Mouse (Mus musculus) cerebellum, postnatal 10 days (tissue): ENCODE measurements at regions not wholly inside any gene's neighbourhood (a gene's known extent, or its start where the extent isn't known, plus 50 kb on each side); places are given as distances from the start of the nearest gene placed in this dataset.
A peak's percentile ranks its signal among the peaks of the same experiment; 100 is the strongest.

ENCODE experiments used
- DNase-seq, 2 experiments: peaks; one replicate each; pipeline ENCODE4 v3.0.0; 2021; ENCODE audit warnings: mixed read lengths in 2 of 2

DNA sequence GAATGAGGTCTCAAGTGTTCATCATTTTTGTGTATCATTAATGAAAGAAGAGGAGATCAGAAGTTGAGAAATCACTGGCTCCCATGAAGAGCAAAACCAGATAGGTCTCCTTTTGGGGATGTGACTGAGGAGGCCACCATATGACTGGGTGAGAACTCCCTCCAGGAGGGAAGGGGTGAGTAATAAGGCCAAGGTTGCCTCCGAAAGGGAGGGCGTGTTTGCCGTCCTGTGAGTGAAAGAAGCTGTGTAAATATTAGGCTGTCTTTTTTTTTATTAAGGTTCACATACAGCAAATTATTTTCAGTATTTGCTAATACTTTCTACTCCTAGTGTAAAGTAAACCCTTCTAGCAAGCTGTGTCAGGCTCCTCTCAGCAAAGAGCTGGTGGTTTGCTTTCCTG is 116.7 kb upstream of the Pik3r1 start:
- DNase-seq, result no peak

DNA sequence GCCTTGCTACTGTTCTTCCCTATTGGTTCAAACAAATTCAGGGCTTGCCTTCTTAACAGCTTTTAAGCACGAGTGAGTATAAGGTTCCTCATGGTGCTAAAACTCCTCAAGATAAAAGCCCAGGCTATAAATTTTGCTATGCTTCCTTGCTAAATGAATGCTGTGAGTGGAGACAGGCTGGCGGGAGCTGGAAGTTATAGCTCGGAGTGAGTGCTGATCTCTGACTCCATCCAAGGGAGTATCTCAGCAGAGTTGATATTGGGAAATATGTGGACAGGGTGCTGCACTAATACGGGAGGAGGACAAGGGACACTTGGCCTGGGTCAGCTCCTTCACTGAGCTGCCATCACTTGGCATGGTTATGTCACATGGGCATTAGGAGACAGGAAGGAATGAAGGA is 123.5 kb upstream of the Pik3r1 start:
- no peak for DNase-seq

DNA sequence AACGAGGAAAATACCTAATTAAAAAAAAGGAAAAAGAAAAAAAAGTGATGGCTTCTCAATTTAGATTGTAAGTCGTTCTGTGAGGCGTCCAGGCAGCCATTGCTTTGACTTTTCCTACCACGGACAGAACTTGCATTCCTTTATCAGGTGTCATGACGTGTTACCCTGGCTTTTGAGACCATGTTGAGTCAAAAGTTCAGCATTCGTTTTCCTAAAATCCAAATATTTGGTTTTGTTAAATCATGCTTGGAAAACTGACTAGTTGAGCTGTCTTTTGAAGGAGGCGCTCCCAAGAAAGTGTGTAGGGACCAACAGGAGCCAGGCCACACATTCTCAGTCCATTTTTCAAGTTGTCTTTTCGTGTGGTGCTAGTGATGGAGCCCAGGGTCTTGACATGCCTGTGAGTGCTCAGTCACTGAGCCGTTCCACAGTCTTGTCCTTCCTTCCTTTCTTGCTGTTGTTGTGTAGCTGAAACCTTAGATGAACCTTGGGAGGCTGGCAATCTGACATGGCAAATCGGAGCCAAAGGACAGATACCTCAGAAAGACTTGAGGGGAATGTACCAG is 125.1 kb upstream of the Pik3r1 start:
- no peak for DNase-seq

DNA sequence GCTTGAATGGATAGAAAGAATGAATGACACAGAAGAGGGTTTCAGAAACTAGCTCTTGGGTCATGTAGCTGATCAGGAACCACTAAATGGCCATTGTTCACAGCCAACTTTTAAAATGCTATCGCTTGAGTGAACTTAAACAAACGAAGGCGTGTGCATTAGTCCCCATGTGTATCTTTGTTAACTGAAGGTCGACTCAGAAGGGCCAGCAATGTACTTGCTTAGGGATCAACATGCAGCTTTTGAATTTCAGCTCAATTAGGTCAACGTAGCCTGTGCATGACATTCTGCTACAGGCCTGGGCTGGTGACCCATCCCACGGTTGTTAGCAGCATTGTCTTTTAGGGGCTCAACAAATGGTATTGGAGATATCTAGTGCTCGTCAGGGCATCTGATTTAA is 127.1 kb upstream of the Pik3r1 start:
- DNase-seq, result no peak

DNA sequence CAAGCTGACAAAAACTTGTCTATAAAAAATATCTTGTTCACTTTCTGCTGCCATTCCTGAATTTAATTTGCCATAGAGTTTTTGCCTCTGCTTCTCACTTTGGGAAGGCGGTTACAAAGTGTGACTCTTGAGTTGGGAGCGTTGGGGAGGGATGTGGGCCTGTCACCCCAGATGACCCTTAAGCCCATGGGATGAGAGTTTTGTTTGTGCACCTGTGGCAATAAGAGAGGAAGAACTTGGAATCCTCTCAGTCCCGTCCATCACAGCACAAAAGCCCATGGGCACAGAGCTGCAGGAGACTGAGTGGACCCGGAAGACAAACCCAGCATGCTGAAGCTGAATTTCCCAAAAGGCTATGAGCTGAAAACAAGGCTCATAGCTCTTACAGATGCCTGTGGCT is 127.7 kb upstream of the Pik3r1 start:
- no peak for DNase-seq

DNA sequence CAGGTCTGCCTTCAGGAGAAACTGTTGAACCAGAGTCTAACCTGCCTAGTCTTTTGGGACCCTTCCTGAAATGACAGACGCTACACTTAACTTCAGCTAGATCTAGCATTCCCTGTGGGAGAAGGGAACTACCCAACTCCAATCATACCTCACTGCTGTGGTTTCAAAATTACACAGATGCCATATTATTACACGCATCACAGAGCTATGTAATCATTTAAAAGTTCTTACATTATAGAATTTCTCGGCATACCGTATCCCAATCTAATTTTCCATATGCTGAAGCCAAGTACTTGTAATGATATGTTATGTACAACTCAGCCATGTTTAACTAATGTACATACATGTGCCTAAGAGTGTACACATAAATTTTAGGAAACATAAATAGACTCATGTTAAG is 128.9 kb upstream of the Pik3r1 start:
- DNase-seq, result no peak

DNA sequence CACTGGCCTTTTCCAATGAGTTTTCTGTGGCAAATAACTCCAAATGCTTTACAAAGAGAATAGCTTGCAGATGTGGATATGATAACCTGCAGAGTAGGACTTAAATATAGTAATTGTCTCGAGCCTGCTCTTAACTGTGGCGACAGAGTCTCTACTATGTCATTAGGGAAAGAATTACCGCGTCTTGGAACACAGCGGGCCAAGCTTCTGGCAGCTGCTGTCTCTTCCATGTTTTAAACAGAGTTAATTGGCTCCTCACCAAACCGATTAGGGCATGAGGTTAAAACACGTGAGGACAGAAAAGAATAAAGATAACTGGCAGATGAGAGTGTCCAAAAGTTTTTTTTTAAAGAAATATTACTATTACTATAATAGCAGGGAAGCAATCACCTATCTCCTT is 134.2 kb upstream of the Pik3r1 start:
- peak; percentile 9 to 20 for DNase-seq

DNA sequence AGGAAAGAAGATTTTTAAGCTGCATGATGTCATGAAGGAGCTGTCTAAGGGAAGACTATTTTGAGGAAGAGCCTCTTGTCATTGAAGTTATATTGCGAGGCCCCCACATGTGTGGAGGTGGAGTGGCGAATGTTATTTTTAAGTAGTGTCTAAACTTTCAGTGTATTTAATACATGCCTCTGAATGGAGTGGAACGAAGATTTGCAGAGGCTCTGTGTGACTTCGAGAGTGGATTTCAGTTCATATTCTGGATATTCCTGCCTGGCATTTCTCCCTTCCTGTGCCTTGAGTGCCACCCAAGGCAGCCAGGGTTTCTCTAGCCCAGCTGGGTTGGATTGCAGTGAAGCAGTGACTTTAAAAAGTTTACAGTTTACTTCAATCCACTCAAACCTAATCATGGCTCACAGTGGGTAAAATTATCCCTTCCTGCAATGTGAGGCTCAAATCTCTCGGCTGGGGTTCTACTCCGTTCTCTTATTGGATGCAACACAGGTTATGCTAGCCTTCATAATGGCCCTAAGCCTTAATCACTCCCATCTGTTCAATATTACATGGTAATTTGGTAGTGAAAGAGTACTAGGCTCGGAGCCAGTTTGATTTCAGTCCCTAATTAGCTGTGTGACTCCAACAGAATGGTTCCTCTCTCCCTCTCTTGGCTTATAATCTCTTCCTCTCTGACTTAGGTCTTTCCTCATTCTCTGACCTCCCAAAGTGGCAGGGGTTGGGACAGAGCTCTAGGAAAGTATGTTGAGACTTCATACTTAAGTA is 138.1 kb upstream of the Pik3r1 start:
- DNase-seq, result peak; percentile 72 to 77

DNA sequence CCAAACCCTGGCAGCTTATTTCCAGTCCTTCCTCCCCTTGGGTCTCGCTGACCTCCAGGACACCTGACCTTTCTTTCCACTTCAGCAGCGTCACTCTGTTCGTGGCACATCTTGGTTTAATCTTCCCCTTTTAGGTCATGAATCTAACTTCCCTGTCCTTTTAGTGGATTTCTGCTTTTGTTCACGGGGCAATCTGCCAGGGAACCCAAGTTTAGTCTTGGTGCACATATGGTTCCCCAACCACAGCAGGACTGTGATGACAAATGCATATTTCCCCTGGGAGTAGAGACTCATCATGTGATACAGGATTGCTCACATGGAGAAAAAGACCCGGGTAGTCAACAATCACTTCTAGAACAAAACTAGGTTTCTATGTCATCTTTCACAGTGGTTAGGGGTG is 141.0 kb upstream of the Pik3r1 start:
- DNase-seq, result peak in 1 of 2 experiments; percentile 19

DNA sequence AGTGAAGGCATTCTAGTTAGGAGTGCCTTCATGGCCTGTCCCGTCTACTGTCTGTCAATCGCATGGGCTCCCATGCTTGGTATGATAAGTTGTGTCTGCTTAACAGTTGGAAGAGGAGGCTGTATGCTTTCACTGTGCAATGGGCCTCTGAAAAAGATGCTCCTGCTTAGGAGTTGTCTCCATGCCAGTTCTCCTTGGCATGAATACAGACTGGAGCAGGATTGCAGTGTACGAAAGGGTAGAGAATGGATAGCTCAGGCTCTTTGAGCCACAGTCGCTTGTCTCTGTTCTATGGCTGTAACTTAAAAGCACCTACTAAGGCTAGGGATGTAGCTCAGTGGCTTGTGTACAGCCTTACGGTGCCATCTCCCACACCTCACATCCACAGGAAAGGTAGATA is 142.7 kb upstream of the Pik3r1 start:
- DNase-seq, result peak; percentile 78 to 83

DNA sequence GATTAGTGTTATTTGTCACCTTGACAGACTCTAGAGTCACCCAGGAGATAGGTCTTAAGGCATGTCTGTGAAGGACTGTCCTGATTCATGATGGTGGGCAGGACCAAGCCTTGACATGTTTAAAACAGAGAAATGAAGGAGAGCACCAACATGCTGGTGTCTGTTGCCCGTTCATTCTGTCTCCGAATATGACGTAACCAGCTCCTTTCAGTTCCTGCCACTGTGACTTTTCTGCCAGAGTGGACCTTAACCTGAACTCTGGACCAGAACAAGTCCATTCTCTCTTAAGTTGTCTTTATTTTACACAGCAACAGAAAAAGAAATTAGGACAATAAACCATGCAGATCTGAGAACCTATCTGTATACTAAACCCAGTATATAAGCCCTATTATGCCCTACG is 146.1 kb upstream of the Pik3r1 start:
- no peak for DNase-seq

DNA sequence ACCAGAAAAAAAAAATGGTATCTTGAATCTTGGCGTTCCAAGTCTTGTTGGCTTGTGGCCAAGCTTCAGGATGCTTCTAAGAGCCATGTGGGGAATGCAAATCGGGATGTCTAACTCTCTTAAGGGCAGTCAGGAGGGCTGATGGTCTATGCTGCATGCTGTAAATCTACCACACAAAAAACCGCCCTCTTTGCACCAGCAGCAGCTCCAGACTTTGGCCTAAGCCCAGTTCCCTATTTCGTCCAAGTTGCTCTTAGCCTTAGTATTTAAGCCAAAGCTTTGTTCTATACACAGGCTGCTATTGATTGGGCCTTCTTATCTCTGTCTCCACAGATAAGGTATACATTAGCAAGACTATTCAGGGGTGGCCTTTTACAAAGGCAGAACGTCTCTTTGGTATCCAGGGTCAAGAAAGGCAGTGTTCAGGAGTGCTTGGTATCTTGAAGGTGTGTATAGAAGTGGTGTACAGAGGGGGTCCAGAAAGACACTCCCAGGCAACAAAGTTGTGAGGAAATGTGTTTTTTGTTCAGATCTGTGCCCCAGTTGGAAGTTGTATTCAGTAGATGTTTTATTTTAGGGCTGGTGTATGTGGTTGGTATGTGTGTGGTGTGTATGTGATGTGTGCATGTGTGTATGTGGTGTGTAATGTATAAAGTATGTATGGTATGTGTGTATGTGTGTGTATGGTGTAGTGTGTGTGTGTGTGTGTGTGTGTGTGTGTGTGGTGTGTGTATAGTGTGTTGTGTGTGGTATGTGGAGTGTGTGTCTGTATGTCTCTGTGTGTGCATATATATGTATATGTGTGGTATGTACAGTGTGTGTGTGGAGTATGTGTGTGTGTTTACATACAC is 146.9 kb upstream of the Pik3r1 start:
- peak; percentile 23 to 30 for DNase-seq

DNA sequence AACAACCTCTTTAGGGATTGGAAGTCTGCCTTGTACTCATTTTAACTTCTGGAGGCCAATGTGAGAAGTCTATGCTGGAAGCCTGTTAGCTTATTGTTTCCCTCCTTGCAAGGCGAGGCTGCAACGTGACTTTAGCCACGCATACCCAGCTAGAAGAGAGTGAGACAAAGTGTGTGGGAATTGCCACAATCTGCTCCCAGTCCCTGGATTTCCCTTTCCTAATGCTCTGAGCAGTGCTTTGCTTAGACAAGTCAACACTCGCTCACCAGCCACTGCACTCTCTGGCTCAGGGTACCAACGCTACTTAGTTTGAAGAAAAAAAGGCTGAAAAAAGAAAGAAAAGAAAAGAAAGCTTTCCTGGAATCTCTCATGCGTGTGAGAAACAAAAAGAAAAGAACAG is 147.5 kb upstream of the Pik3r1 start:
- DNase-seq, result no peak

DNA sequence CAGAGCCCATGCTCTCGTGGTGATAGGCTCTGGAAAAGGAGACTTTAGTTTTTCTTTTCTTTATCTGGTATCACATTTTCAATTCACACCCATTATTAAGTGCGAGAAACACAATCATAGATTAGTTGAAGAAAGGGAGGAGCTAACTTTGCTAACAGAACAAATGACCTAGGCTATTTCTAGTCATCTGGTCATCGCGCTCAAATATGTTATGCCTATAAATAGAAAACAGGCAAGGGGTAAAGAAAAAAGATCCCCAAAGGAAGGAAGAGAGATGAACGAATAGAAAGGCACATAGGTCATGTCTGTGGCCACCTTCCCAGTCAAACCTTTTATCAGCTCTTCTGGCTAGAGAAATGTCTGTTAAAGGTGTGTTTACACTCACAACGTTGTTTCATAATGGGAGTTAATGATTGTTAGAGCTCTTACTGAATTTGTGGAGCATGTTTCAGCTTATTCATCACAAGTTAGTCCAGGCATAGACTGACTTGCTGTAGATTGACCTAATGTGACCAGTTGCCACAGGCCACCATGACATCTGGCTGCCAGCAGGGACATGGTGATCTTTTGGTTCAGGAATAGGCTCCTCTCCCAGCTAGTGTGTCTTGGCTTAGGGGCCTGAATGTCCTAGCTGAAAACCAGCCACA is 148.1 kb upstream of the Pik3r1 start:
- no peak for DNase-seq

DNA sequence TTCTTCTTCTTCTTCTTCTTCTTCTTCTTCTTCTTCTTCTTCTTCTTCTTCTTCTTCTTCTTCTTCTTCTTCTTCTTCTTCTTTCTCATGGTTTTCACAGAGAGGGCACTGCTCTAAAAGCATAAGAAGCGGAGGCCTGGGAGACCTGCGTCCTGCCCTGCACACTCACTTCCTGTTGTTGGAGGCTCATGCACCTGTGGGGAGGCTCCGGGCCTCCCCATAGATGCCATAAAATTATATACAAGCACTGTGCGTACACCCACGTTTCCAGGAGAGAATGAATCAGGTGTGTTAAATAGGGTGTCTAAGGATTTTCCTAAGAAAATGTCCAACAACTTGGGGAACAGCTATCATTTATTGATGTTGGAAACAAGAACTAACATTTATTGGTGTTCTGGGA is 148.9 kb upstream of the Pik3r1 start:
- DNase-seq, result no peak

DNA sequence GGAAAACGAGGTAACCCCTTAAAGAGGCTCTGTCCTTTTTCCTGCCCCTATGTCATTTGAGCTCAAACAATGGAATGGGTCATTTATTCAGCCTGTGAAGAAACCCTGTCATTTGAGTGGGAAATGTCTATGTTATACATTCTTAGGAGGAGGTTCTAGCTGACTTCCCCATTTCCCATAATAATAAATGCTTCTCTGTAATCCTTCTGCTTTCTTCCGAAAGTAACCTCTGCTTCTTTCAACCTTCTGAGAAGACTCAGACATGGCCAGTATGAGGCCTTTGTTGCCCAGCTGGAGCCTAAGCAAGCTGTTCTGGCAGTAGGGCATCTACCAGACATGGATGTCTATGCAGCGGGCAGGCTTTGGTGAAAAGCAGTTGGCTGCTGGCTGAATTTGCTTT is 150.2 kb upstream of the Pik3r1 start:
- no peak for DNase-seq

DNA sequence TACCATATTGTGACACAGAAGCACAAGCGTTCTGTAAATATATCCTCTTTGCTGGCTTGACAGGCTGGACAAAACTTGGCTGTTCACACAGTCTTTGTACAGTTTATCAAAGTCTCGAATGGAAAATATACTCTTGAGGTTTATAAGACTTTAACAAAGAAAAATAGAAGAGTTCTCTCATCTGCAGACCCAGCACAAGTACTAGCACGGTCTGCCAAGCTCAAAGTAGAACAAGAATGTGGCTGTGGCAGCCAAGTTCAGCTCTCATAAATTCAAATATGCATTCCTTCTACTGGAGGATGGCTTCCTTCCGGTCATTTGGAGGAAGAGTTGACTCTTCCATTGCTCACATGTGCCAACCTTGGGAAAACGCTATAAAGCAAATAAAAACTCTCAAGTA is 151.2 kb upstream of the Pik3r1 start:
- no peak for DNase-seq

DNA sequence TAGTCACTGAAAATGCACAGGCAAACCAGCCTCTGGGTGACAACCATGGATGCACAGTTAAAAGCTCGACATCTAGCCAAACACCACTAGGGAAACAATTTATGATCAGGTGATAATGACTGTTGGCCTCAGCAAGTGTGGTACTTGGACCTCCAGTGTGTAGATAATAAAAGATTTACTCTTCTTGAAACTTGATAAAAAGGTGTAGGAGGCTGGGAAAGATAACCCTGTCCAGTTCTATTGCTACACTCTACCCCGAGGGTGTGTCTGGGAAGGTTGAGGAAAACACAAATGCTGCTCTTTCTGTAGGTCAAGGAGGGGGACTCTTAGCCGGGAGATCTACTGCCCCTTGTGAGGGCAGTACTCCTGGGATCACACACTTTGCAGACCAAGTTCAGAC is 152.4 kb upstream of the Pik3r1 start:
- no peak for DNase-seq

DNA sequence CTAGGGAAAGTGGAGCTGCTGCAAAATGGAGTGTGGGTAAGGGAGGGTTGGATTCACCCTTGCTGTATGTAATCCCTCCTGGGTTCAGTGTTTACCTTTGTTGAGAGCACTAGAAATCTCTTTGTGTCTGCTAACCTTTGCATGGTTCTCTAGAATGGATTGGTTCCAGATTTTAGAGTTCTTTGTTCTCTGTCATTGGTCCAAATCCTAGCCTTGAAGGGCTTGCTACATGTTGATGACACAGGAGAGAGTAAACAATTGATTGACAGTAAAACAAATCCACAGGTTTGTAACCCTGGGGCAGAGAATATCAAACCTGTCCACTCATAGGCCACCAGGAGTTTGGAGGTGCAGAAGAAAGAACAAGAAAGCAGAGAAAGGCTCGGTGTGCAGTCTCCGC is 156.6 kb upstream of the Pik3r1 start:
- no peak for DNase-seq

DNA sequence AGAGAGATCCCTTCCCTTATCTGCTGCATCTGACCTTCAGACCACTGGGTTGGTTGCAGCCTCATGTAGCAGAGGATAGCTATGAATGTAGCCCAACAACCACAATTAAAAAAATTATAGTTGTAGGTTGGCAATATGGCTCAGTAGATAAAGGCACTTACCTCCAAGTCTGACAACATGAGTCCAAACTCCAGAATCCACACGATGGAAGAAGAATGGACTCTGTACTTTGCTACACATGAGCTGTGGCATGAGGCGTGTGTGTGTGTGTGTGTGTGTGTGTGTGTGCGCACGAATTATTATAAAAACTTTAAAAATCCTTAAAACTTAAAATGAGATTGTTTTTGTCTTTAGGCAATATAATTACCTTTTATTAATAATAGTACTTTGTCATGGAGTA is 163.2 kb upstream of the Pik3r1 start:
- no peak for DNase-seq

DNA sequence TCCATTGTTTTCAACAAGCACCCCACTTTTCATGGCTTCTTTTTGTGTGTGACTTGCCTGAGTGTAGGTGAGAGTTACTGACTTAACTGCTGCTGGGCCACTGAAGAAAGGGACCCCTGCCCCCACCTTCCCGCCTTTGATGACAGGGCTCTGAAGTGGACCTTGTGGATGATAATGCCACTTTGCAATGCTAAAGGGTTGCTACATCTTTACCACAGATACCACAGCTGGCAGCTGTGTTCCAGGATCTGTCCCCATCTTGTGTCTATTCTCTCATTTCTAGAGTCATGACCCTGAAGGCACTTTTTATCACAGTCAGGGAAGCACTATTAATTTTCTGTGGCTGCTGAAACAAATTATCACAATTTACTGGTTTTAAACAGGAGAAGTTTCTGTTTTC is 163.9 kb upstream of the Pik3r1 start:
- no peak for DNase-seq

DNA sequence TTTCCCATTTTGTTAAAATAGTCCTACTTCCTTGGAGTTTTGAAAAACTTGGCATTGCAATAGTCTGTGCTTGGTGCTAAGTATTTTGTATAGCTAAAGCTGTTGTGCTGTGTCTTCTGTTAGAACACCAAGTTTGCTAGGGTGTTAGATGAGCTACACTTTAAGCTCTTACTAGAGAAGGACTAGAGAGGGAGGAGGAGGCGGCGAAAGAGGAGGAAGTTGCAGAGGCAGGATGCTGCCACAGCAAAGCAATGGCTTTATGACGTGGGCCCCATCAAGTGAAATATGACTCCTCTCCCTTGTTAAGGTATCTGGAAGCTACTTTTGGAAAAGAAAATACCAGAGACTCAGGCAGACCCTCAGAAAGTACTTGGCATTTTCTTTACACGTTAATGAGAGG is 167.8 kb upstream of the Pik3r1 start:
- DNase-seq, result no peak

DNA sequence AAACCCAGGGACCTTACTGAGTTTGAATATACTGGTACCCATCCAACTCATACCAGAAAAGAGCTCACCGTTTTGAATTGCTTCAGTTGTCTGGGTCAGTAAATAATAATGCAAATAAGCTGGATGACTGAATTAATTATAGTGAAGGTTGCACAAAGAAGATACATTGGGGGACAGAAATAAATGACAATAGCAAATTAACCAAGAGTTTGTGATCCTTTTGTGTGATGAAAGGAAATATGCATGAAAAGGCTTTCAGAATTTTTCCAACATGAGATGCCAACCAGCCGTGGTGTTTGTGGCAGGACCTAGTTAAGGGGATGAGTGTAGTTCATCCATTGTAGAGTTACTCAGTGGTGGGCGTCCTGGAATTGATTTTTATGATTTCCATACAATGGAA is 186.5 kb upstream of the Pik3r1 start:
- DNase-seq, result no peak
